Mouse (Mus musculus): ENCODE data around the gene Tomm20. TPM values are rescaled to one million over a fixed set of nuclear protein-coding genes. Genes with fewer than 3 reads are reported as not detected.

Gene Tomm20
- polyA plus RNA-seq, 1 experiment: 184 TPM

DNA sequence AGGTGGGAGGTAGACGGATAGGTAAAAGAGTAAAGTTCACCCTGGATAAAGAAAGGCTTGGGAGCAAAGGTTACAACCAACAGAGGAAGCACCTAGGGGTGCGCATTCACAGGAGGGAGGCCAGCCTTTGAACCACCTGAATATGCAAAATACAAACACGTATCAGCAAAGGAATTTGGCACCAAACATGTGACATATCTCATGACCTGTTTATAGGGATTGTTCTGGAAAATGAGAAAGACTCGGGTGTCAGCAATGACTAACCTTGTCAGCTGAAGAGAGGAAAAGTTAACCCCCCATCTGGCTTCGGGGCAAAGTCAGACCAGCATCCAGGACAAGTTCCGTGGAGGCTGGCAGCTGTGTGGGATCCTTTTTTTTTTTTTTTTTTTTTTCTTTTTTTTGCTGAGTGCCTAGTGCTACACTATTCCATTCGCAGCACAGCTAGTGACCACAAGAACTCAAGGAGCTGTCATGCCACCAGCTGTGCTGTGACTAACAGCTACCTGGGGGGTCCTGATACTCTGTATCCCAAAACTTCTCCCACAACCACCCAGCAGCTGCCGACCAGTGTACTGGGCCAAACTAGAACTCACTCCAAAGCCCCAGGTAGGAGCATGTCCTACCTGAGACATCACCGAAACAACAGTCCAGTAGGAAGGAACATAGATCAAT, 42.3 kb downstream of the Tomm20 start:
- TF ChIP-seq POLR2A (IDR thresholded peaks at IDR 0.05; ENCODE audit: borderline replicate concordance, extremely low read depth, low read depth, low read length) (no peak), CTCF (IDR thresholded peaks at IDR 0.05; ENCODE audit: insufficient read depth, low read length) (no peak)
- Histone ChIP-seq H3K4me1 (ENCODE audit: control insufficient read depth, insufficient read depth, low read length) (no peaks in the 10 kb centered on the region), H3K4me3 (replicated peaks; ENCODE audit: extremely low read depth, low read depth, low read length) (no peak overlapping the region)
- DNase-seq: no peak
- WGBS: 62% methylated on average over 9 of the region's 9 CpGs

GRCm38 (mm10) chr8:126901612-126902011, 44.0 kb downstream of the Tomm20 start:
- H3K4me1 ChIP-seq (ENCODE audit: control insufficient read depth, insufficient read depth, low read length): no peaks in the 10 kb centered on the region
- TF ChIP-seq POLR2A (IDR thresholded peaks at IDR 0.05; ENCODE audit: borderline replicate concordance, extremely low read depth, low read depth, low read length) (no peak), CTCF (IDR thresholded peaks at IDR 0.05; ENCODE audit: insufficient read depth, low read length) (no peak)
- no peak overlapping the region for H3K4me3 ChIP-seq (replicated peaks; ENCODE audit: extremely low read depth, low read depth, low read length)
- DNase-seq: no peak
- WGBS: 48% methylated on average over 1 of the region's 1 CpGs

- no peak for DNase-seq
- 51% methylated on average over 2 of the region's 2 CpGs for whole genome bisulfite sequencing
- TF ChIP-seq POLR2A (IDR thresholded peaks at IDR 0.05; ENCODE audit: borderline replicate concordance, extremely low read depth, low read depth, low read length) (no peak), CTCF (IDR thresholded peaks at IDR 0.05; ENCODE audit: insufficient read depth, low read length) (no peak)
- Histone ChIP-seq H3K4me1 (ENCODE audit: control insufficient read depth, insufficient read depth, low read length) (no peaks in the 10 kb centered on the region), H3K4me3 (replicated peaks; ENCODE audit: extremely low read depth, low read depth, low read length) (no peak overlapping the region)
Measured at GRCm38 (mm10) chr8:126901049-126901448, 44.6 kb downstream of the Tomm20 start.

- H3K4me1 ChIP-seq (ENCODE audit: control insufficient read depth, insufficient read depth, low read length): no peaks in the 10 kb centered on the region
- 27% methylated on average over 6 of the region's 6 CpGs for WGBS
- no peak for TF ChIP-seq CTCF (IDR thresholded peaks at IDR 0.05; ENCODE audit: insufficient read depth, low read length)
- TF ChIP-seq POLR2A (IDR thresholded peaks at IDR 0.05; ENCODE audit: borderline replicate concordance, extremely low read depth, low read depth, low read length): no peak
- H3K4me3 ChIP-seq (replicated peaks; ENCODE audit: extremely low read depth, low read depth, low read length): no peak overlapping the region
- DNase-seq: no peak
Measured at GRCm38 (mm10) chr8:126895133-126895532, 50.5 kb downstream of the Tomm20 start.

GRCm38 (mm10) chr8:126887639-126888006, 58.0 kb downstream of the Tomm20 start:
- Histone ChIP-seq H3K4me1 (ENCODE audit: control insufficient read depth, insufficient read depth, low read length) (peaks cover 9% of the 10 kb centered on the region), H3K4me3 (replicated peaks; ENCODE audit: extremely low read depth, low read depth, low read length) (no peak overlapping the region)
- WGBS: 68% methylated on average over 3 of the region's 3 CpGs
- TF ChIP-seq POLR2A (IDR thresholded peaks at IDR 0.05; ENCODE audit: borderline replicate concordance, extremely low read depth, low read depth, low read length) (no peak), CTCF (IDR thresholded peaks at IDR 0.05; ENCODE audit: insufficient read depth, low read length) (no peak)
- no peak for DNase-seq

GRCm38 (mm10) chr8:126886741-126887638, 58.7 kb downstream of the Tomm20 start:
- peaks cover 9% of the 10 kb centered on the region for H3K4me1 ChIP-seq (ENCODE audit: control insufficient read depth, insufficient read depth, low read length)
- no peak for TF ChIP-seq POLR2A (IDR thresholded peaks at IDR 0.05; ENCODE audit: borderline replicate concordance, extremely low read depth, low read depth, low read length)
- TF ChIP-seq CTCF (IDR thresholded peaks at IDR 0.05; ENCODE audit: insufficient read depth, low read length): no peak
- DNase-seq: no peak
- WGBS: 57% methylated on average over 8 of the region's 8 CpGs
- no peak overlapping the region for H3K4me3 ChIP-seq (replicated peaks; ENCODE audit: extremely low read depth, low read depth, low read length)

- Histone ChIP-seq H3K4me3 (replicated peaks; ENCODE audit: extremely low read depth, low read depth, low read length) (no peak overlapping the region), H3K4me1 (ENCODE audit: control insufficient read depth, insufficient read depth, low read length) (peaks cover 9% of the 10 kb centered on the region)
- TF ChIP-seq POLR2A (IDR thresholded peaks at IDR 0.05; ENCODE audit: borderline replicate concordance, extremely low read depth, low read depth, low read length) (no peak), CTCF (IDR thresholded peaks at IDR 0.05; ENCODE audit: insufficient read depth, low read length) (peak; percentile 56; the same call in 1 of the 2 replicates)
- DNase-seq: no peak
- 73% methylated on average over 13 of the region's 13 CpGs for WGBS
Measured at GRCm38 (mm10) chr8:126885554-126886485, 59.8 kb downstream of the Tomm20 start.

DNA sequence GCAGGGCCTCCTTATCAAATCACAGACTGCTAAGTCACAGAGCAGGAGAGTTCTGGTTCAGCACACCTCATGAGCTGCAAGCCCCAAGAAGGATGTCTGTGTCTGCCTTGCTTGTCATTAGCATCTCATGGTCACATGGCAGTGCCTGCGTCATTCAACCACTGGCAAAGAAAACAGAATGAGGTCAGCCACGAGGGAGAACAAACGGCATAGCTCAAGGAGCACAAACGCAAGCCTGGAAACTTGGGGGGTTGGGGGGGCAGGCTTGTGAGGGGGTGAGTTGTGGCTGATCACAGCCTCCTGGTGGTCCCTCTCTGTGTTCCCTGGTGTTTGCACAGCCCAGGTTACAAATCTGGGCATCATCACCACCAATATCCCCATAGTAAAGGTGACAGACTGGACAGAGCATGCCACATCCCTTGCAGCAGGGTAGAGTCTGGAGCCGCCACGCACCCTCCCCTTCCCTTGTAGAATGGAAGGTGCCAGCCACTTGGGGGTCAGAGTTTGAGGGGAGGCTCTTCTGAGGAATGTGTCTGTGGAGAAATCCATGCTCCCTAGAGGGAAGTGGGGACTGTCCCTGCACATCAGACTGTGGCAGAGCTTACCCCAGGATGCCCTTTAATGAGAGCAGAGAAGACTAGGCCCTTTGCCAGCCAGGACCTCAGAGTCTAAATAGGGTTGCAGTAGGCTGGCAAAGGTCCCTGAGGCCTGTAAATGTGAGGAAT, 61.3 kb downstream of the Tomm20 start:
- 41% methylated on average over 6 of the region's 6 CpGs for WGBS
- Histone ChIP-seq H3K4me3 (replicated peaks; ENCODE audit: extremely low read depth, low read depth, low read length) (no peak overlapping the region), H3K4me1 (ENCODE audit: control insufficient read depth, insufficient read depth, low read length) (peaks cover 9% of the 10 kb centered on the region)
- TF ChIP-seq POLR2A (IDR thresholded peaks at IDR 0.05; ENCODE audit: borderline replicate concordance, extremely low read depth, low read depth, low read length) (no peak), CTCF (IDR thresholded peaks at IDR 0.05; ENCODE audit: insufficient read depth, low read length) (no peak)
- DNase-seq: no peak
